Mouse (Mus musculus) liver, embryonic 14.5 days (tissue): ENCODE results near the gene Osbp2.

Source experiments
- CTCF ChIP-seq: IDR thresholded peaks from 2 replicates; pipeline ENCODE4 v1.5.1; 2016; ENCODE audit warnings: antibody characterized with exemption, low read depth, control low read depth
- EP300 ChIP-seq: IDR thresholded peaks from 2 replicates; pipeline ENCODE4 v1.6.1; 2016; ENCODE audit warnings: antibody characterized with exemption, low read depth

GRCm38 (mm10) chr11:3789919-3790318 is 73.8 kb downstream of the Osbp2 start:
- TF ChIP-seq EP300 (no peak), CTCF (no peak)
